Mouse (Mus musculus) limb, embryonic 11.5 days (tissue): ENCODE measurements around the gene 4930519G04Rik. TPM values are rescaled to one million over a fixed set of nuclear protein-coding genes. Genes with fewer than 3 reads are reported as not detected.
A peak's percentile ranks its signal among the peaks of the same experiment; 100 is the strongest.
"Not testable (repeated sequence)": the region's sequence is repeated elsewhere in the genome, so short reads cannot be mapped to it uniquely, and the experiment has no call there.

Experiments used
- ATAC-seq: fragments of 200-750 bp; cut with Nextera tagmentation; 2 replicates; pipeline ENCODE4 v1.8.0; 2017; ENCODE audit warnings: low read depth; ENCODE audit not compliant: insufficient number of reproducible peaks, low FRiP score, low TSS enrichment
- DNase-seq: peaks from one replicate; pipeline ENCODE4 v3.0.0-alpha.2; 2015; ENCODE audit warnings: low spot score
- H3K27ac ChIP-seq: fragments of 300-500 bp; sonication (generic); replicated peaks from 2 replicates; pipeline ENCODE4 v1.5.1; 2014; ENCODE audit warnings: low read depth, mild to moderate bottlenecking, low read length
- H3K27me3 ChIP-seq: fragments of 300-500 bp; sonication (generic); 2 replicates; pipeline ENCODE4 v1.6.1; 2014; ENCODE audit warnings: mild to moderate bottlenecking, low read length, mixed read lengths; ENCODE audit not compliant: control insufficient read depth, insufficient read depth
- H3K36me3 ChIP-seq: fragments of 300-500 bp; sonication (generic); 2 replicates; pipeline ENCODE4 v1.6.1; 2014; ENCODE audit warnings: mild to moderate bottlenecking, low read length, moderate library complexity, mixed read lengths; ENCODE audit not compliant: control insufficient read depth, insufficient read depth
- H3K4me1 ChIP-seq: fragments of 300-500 bp; sonication (generic); 2 replicates; pipeline ENCODE4 v1.6.1; 2014; ENCODE audit warnings: low read length, mixed read lengths; ENCODE audit not compliant: control insufficient read depth, insufficient read depth
- H3K4me2 ChIP-seq: fragments of 300-500 bp; sonication (generic); 2 replicates; pipeline ENCODE4 v1.6.1; 2014; ENCODE audit warnings: low read depth, mild to moderate bottlenecking, moderate library complexity; ENCODE audit not compliant: severe bottlenecking
- H3K4me3 ChIP-seq: fragments of 300-500 bp; sonication (generic); 2 replicates; pipeline ENCODE4 v1.5.1; 2014; ENCODE audit warnings: low read depth, low read length
- H3K9ac ChIP-seq: fragments of 300-500 bp; sonication (generic); 2 replicates; pipeline ENCODE4 v1.6.1; 2014; ENCODE audit warnings: mild to moderate bottlenecking, low read length
- H3K9me3 ChIP-seq: fragments of 300-500 bp; sonication (generic); 2 replicates; pipeline ENCODE4 v1.6.1; 2016; ENCODE audit warnings: low read length; ENCODE audit not compliant: control insufficient read depth
- WGBS: fragments of 180-500 bp; shearing (Covaris S2); extraction: QIAGEN DNeasy Blood & Tissue Kit; methylation state at CpG from one replicate; pipeline ENCODE4 v1.1.7; 2014; 5-methylcytosine and 5-hydroxymethylcytosine counted together
- polyA plus RNA-seq: library from polyadenylated mRNA; unstranded; fragments of >200 nt; fragmentation: Nextera tagmentation; extraction: Ambion mirVana; gene quantifications from 2 replicates; pipeline ENCODE4 v1.2.1, GENCODE M21; 2014

4930519G04Rik gene
- polyA plus RNA-seq, result not detected in 2 replicates

- DNase-seq, H3K27me3 ChIP-seq, H3K27ac ChIP-seq, H3K4me2 ChIP-seq, H3K36me3 ChIP-seq, H3K9ac ChIP-seq, H3K4me1 ChIP-seq, H3K9me3 ChIP-seq, ATAC-seq, H3K4me3 ChIP-seq: not testable (repeated sequence)
- WGBS, result 53% methylated on average over 3 of the region's 5 CpGs
Measured at GRCm38 (mm10) chr5:114853364-114853763, at the start of gene 4930519G04Rik. Gene 4930519G04Rik (plus strand): TSS chr5:114853664.

- Histone ChIP-seq H3K4me2 (no peak overlapping the region), H3K27me3 (no peaks in the 10 kb centered on the region), H3K4me1 (peaks cover 20% of the 10 kb centered on the region), H3K4me3 (no peak overlapping the region), H3K36me3 (peaks cover 15% of the 10 kb centered on the region; the same call in 1 of the 2 replicates), H3K27ac (no peak overlapping the region), H3K9ac (no peak overlapping the region), H3K9me3 (no peaks in the 10 kb centered on the region)
- 88% methylated on average over 13 of the region's 13 CpGs for whole genome bisulfite sequencing
- DNase-seq (no peak), ATAC-seq (no peak)
Measured at GRCm38 (mm10) chr5:114804335-114804734, 49.1 kb upstream of the 4930519G04Rik start.

- Histone ChIP-seq H3K9me3 (no peaks in the 10 kb centered on the region), H3K9ac (no peak overlapping the region), H3K36me3 (peaks cover 15% of the 10 kb centered on the region; the same call in 1 of the 2 replicates), H3K27ac (no peak overlapping the region), H3K4me3 (no peak overlapping the region), H3K27me3 (no peaks in the 10 kb centered on the region), H3K4me2 (no peak overlapping the region), H3K4me1 (peaks cover 22% of the 10 kb centered on the region)
- WGBS, result 44% methylated on average over 3 of the region's 3 CpGs
- no peak for DNase-seq
- no peak for ATAC-seq
Measured at GRCm38 (mm10) chr5:114804958-114805357, 48.5 kb upstream of the 4930519G04Rik start.

GRCm38 (mm10) chr5:114805436-114806350, 47.8 kb upstream of the 4930519G04Rik start:
- no peak overlapping the region for H3K4me3 ChIP-seq
- H3K4me1 ChIP-seq, result peaks cover 22% of the 10 kb centered on the region
- no peak overlapping the region for H3K4me2 ChIP-seq
- H3K27me3 ChIP-seq, result no peaks in the 10 kb centered on the region
- no peak for DNase-seq
- H3K9ac ChIP-seq, result 0 out of 2 replicates have a peak overlapping the region, but pooled peaks have one; percentile 8
- 72% methylated on average over 15 of the region's 15 CpGs for WGBS
- H3K36me3 ChIP-seq, result peaks cover 12% of the 10 kb centered on the region; the same call in 1 of the 2 replicates
- ATAC-seq, result no peak
- H3K27ac ChIP-seq, result no peak overlapping the region; the same call in 1 of the 2 replicates
- H3K9me3 ChIP-seq, result no peaks in the 10 kb centered on the region

- H3K4me2 ChIP-seq, result no peak overlapping the region
- H3K27ac ChIP-seq, result peak overlapping the region; percentile 51; the same call in 1 of the 2 replicates
- peaks cover 12% of the 10 kb centered on the region; the same call in 1 of the 2 replicates for H3K36me3 ChIP-seq
- peaks cover 22% of the 10 kb centered on the region for H3K4me1 ChIP-seq
- no peaks in the 10 kb centered on the region for H3K9me3 ChIP-seq
- no peak overlapping the region for H3K4me3 ChIP-seq
- H3K27me3 ChIP-seq, result no peaks in the 10 kb centered on the region
- H3K9ac ChIP-seq, result no peak overlapping the region
- DNase-seq (no peak), ATAC-seq (no peak)
- WGBS, result 84% methylated on average over 8 of the region's 8 CpGs
Measured at GRCm38 (mm10) chr5:114806636-114807035, 46.8 kb upstream of the 4930519G04Rik start.

- Histone ChIP-seq H3K27ac (peak overlapping the region; percentile 51), H3K4me1 (peaks cover 22% of the 10 kb centered on the region), H3K9me3 (no peaks in the 10 kb centered on the region), H3K27me3 (no peaks in the 10 kb centered on the region), H3K36me3 (peaks cover 10% of the 10 kb centered on the region; the same call in 1 of the 2 replicates), H3K4me2 (no peak overlapping the region; the same call in 1 of the 2 replicates), H3K4me3 (no peak overlapping the region), H3K9ac (no peak overlapping the region)
- DNase-seq (no peak), ATAC-seq (no peak)
- whole genome bisulfite sequencing, result 53% methylated on average over 9 of the region's 9 CpGs
Measured at GRCm38 (mm10) chr5:114807063-114807462, 46.4 kb upstream of the 4930519G04Rik start.

- H3K27ac ChIP-seq, result peak overlapping the region; percentile 12; the same call in 1 of the 2 replicates
- H3K36me3 ChIP-seq, result peaks cover 10% of the 10 kb centered on the region; the same call in 1 of the 2 replicates
- H3K9ac ChIP-seq, result no peak overlapping the region
Measured at GRCm38 (mm10) chr5:114807468-114807867, 46.0 kb upstream of the 4930519G04Rik start.

GRCm38 (mm10) chr5:114807893-114808292, 45.6 kb upstream of the 4930519G04Rik start:
- no peak overlapping the region for H3K4me3 ChIP-seq
- DNase-seq (no peak), ATAC-seq (no peak)
- no peak overlapping the region for H3K9ac ChIP-seq
- no peak overlapping the region for H3K27ac ChIP-seq
- H3K9me3 ChIP-seq, result no peaks in the 10 kb centered on the region
- no peak overlapping the region for H3K4me2 ChIP-seq
- no peaks in the 10 kb centered on the region for H3K27me3 ChIP-seq
- H3K4me1 ChIP-seq, result peaks cover 22% of the 10 kb centered on the region
- 43% methylated on average over 6 of the region's 6 CpGs for WGBS
- peaks cover 10% of the 10 kb centered on the region; the same call in 1 of the 2 replicates for H3K36me3 ChIP-seq

More at GRCm38 (mm10) chr5:114807468-114807867, 46.0 kb upstream of the 4930519G04Rik start:
- no peak overlapping the region for H3K4me3 ChIP-seq
- ATAC-seq, result no peak
- DNase-seq, result no peak
- H3K9me3 ChIP-seq, result no peaks in the 10 kb centered on the region
- peaks cover 22% of the 10 kb centered on the region for H3K4me1 ChIP-seq
- H3K27me3 ChIP-seq, result no peaks in the 10 kb centered on the region
- 34% methylated on average over 8 of the region's 8 CpGs for WGBS
- no peak overlapping the region for H3K4me2 ChIP-seq
